Mouse (Mus musculus) neural tube, embryonic 10.5 days (tissue): ENCODE measurements at regions not wholly inside any gene's neighbourhood (a gene's known extent, or its start where the extent isn't known, plus 50 kb on each side); places are given as distances from the start of the nearest gene placed in this dataset.

Experiments
- DNase-seq: peaks from one replicate; pipeline ENCODE4 v3.0.0-alpha.2; 2017; ENCODE audit warnings: low spot score; ENCODE audit errors: extremely low spot score

DNA sequence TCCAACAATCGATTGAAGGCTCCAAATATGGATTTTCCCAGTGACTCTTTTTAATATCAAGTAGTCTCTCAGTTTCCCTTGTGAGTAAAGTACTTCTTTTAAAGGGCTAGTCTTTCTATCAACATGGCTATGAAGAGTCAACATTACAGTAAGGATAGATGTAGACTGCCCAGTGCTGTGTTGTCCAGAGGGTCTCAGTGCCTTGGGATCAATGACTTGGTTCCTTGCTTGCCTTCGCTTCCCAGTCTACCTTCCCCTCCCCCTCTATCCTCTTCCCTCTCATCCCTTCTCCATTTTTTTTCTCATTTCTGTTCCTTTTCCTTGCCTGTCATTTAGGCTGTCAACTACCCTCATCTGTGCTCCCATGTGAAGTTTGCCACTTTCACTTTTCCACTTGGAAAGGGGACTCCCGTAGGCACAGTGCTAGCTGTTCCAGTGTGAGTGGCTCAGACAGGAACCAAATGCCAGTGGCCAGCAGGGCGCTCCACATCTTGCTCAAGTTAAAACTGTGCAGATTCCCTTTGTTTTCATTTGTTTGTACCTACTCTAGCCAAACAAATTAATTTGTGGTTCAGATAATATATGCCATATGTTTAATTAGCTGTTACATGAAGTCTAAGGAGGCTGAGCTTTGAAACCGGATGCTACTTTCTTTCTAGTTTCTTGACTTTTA, 608.9 kb downstream of the Lmo4 start:
- no peak for DNase-seq

DNA sequence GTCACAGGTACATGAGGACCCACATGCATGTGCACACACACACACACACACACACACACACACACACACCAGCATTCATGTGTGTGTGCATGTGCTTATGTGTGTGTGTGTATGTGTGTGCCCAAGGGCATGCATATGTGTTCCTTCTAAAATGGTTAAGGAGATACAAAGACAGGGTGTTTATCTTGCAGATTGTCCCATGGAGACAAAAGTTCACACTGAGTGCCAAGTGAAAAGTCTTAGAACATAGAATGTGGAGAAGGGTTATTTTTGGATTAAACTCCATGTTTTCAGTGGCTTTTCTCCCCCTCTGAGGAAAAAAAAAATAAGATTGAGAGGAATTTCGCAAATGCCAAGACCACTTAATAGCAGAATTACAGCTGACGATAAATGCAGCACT, 609.9 kb downstream of the Lmo4 start:
- DNase-seq: no peak

DNA sequence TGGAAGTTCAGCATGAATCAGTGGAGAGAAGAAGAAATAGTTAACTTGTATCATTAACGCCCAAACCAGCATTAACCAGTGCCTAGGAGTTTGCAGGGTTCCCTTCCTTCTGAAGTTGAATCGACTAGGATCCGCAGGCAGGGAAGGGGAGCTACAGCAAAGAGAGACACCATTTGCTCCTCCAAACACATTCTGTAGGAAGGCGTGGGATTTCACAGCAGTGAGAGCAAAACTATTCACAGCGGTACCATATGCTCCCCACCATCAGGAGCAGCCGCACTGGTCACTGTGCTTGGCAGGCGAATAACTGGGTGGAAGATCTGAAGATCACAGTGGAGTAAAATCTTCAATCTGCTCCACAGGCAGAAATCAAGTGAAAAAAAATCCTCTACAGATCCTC, 610.3 kb downstream of the Lmo4 start:
- no peak for DNase-seq

DNA sequence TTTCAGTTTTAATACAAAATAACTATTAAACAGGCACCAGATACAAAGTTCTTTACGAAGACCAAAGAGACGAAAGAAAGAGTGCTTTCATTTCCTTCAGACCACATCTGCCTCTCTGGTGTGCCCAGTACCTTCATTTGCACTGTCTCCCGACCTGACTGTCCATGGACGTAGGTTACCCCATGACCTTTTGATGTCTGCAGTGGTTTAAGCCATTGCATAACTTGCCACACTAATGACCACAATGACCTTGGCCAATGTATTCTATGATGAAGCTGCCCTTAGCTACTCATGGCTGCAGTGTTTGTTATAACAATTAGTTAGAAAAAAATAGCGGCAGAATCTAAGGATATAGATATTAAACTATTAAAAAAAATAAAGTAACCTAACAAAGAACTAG, 618.4 kb downstream of the Lmo4 start:
- DNase-seq: no peak

DNA sequence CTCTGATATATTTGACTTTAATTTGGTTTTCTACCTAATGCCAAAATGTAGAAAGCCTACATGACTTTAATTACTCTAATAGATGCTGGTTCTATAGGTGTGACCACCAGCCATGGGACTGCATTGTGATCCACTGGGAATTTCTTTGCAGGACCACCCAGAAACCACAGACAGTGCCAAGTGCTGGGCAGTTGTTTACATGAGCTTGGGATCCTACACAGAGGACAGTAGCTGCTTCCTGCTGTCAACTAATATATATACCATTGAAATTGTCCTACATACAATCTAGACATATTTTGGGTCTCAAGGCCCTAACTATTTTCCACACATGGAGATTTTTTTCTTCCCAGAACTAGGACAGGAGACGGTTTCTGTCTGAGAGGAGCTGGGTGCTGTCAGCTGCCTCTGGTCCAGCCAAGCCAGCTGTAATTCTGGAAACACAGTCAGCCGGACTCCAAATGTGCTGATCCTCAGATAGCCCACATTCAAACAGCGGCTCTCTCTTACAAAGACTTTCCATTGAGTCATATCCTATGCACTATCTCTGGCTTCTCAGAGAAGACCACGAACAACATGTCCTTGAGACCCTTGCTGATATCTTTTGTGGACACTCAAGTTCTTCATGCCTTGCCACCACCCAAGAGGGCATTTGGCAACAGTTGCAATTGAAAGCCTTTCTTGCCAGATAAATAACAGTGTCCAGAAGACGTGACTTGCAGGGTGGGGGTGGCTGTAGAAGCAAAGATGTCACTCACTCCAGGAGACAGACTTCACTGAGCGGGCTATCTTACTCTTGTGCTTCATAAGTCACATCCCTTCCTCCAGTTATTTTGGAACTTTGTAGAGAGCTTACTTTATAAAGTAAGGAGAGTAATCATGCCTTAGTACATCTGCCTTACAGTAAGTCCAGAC, 620.1 kb downstream of the Lmo4 start:
- DNase-seq: no peak

DNA sequence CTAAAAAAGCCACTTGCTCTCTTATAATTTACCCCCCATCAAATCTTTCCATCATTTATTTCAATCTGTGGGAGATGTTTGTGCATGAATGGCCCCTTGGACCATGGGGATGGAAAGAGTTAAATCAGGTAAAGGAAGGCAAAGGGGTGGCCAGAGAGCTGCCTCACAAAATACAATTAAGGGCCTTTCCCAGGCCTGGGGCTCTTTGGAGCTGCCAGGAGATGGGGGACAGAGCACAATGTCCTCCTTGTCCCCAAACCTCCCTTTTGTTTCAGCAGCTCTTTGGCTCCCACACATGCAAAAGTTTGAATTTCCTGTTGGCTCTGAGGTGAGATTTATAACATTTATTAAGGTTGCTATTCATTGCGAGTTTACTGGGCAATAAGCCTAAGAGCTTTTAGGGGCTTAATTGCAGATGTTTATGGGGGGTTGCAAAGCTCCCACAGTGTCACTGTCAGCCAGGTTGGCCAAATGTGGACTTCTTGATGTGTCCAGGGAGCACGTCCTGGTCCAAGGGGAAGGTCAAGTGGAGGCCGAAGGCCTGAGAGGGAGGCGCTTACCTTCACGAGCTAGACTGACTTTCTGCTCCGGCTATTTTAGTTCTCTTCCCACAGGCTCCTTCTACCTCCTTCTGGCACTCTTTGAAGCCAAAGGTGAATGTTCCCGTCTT, 628.5 kb downstream of the Lmo4 start:
- DNase-seq: no peak

DNA sequence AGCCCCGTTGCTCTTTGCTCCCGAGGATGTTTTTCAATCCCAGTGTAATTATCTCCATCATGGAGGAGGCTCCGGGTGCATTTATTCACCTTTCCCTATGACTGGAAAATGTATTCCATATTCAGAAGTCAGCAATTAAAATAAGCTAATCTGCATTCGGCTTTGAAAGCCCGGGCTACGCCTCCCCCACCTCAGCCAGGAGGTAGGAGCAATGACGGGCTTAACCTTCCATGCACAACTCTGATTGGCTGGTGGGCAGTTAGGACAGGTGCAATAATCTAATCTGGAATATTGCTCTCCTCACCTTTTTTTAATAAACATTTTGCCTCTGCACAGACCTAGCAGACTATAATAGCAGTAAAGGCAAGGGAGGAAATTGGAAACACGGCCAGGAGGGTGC, 629.3 kb downstream of the Lmo4 start:
- no peak for DNase-seq

DNA sequence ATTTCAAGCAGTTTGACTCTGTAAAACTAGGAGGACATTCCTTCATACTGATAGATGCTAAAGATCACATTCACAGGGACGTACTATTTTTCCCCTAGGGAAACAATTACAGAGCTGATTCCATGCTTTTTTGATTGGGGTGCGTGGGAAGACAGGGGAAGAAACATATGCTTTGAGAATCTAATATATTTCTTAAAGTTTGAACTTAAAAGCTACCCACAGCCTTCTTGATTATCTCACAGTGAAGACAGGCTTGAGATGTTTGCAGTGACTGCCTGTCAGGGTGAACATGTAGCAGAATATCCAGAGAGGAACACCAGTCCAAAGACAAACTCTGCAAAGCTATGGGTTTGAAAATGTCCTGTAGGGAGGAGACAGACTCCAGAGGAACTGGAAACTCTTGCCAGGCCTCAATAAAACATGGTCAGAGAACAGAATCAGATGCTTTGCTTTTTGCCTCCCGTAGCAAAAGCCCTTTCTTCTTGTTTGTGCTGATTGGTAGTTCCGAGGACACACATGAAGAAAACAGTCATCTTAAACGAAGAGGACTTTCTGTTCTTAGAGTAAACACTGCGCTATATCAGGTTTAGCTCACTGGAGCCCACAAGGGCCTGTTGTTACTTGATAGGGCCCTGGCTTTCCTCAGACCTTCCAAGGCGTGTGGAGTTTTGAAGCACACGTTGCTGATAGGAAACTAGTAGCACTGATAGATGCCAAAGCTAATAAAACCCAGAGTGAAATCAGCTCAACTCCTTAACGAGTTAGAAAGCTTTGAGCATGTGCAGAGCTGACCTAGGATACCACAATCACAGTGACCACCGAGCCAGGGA, 630.8 kb downstream of the Lmo4 start:
- no peak for DNase-seq

DNA sequence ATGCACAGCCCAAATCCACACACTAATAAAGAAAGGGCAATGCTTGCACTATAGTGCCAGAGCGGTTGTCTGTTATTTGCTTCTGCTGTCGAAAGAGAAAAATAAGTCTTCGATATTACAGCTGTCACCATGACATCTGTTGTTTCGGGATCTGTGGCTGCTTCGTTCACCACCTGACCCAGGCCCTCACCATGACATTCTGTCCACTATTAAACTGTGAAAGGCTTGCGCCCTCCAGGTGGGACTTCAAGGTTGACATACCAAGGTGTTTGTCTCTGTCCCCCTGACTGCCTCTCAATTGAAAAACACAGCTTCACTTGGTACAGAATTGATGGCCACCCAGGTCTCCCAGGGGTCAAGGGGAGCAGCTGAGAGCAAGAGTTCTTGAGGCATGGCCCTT, 635.1 kb downstream of the Lmo4 start:
- peak; percentile 29 for DNase-seq

DNA sequence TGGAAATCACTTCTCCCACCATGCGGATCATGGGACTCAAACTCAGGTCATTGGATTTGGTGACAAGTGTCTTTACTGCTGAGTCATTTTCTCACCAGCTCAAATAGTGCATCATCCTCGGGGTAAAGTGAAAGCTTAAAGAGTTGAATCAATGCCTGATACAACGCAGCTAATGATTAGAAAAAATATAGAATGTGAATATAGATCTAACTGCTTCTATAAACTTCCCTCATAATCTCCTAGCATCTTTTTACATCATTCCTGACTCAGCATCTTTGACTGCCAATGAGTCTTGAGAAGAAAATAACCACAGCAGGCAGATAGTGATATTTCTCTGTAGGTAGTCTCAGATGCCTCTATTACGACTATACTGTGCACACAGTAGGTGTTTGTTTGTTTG, 640.0 kb downstream of the Lmo4 start:
- no peak for DNase-seq

DNA sequence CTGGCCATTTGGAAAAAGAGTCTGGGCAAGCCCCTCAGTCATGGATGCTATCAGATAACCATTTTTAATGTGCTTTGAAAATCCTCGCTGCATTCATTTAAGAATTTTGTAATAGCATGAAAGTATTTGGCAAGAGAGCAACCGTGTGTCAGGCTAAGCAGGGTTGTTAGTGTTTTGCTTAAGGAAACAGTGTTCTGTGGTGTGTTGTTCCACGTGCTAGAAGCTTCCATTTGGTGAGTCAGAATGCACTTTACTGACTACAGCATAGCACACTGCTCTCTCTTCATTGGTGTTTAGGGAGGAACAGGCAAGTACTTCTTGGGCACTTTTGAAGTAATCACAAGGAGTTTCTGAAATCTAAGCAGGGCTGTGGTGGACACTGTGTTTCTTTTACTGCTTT, 661.0 kb upstream of the Pkn2 start:
- DNase-seq: no peak

DNA sequence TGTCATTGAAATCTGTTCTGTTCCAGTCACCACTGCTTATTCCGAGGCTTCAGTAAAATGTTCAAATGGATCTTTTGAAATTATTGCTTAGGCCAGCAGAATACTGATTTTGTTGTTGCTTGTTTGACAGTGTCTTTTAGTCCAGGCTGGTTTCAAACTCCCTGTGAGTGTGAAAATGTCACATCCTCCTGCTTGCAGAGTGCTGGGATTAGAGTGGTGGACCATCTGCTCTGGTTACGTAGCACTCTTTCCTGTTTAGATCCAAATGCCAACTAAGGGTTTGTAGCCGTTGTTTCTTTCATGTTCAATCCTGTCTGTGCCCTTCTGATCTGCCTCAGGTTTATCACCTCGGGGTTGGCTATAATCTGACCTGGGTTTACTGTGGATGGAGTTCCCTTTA, 646.2 kb upstream of the Pkn2 start:
- DNase-seq: no peak

DNA sequence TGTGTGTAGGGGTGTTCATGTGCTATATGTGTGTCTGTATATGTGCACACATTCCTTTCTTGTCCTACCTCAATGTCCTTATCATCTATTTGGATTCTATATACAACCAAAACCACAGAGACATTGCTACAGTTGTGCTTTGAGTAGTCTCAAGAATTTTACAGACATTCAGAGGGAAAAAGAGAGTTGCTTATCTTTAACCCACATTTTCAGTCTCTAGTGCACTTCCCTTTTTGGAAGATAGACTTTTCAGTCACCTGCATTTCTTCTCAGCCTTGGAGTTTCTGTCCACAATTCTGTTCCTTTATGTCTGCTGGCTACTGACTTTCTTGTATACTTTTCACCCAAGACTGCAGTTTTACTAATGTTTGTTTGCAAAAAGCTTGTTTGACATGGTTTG, 645.5 kb upstream of the Pkn2 start:
- no peak for DNase-seq

DNA sequence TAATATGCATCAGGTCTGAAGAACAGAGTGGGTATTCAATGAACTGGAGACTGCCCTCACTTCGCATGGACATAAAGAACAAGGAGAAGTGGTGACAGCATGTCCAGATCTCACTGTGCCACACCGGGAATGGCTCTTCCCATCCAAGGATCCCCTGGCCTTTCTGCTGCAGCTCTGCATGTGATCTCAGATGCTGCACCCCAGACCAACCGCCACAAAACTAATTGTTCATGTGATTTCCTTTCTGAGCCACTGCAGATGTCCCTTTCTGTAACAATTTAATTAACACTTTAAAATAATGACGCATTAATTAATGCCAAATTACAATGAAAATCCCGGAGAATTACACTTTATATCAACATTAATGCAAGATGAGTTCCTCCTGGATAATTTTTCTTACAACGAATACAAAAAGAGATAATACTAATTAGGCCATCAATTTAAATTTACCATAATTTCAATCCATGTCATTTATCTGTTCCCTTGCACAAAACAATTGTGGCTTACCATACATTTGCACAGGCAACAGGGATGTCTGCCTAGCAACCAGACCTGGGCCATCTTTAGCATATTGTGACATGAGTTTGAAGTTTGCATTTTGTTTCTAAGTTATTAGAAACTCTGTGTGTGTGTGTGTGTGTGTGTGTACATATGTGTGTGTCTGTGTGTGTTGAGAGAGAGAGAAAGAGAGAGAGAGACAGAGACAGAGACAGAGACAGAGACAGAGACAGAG, 630.9 kb upstream of the Pkn2 start:
- DNase-seq: no peak

DNA sequence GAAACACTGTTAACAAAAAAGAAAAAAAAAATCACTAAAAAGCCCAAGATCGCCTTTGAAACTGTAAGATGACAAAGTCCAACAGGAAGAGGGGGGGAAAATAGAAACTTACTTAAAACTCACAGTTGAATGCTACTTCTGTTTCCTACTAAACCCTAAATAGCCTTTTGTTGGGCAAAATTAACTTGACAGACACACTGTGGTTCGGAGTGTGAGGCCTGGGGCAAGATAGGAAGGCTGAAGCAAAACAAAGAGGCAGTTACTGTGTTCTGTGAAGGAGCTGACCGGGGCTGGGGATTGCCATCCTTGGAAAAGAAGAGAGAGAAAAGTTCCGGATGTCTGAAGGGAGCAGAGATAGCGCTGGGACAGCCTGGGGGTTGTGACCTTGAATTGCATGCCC, 627.7 kb upstream of the Pkn2 start:
- DNase-seq: no peak

DNA sequence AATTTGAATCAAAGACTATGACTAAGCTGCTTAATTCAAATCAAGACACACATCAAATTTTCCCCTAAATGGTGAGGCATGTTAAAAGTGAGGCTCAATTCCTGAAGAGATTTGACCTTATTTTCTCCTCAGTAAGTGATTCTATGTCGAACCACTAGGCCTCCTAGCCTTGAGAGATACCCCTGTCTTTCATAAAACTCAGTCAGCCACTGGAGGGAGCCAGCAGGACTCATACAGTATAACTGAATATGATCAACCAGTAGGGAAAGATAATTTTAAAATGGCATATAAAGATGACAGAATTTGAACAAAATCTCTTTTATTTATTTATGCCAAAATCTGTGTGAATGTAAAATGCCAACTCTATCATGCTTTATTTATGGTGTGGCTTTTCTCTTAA, 626.5 kb upstream of the Pkn2 start:
- DNase-seq: no peak

DNA sequence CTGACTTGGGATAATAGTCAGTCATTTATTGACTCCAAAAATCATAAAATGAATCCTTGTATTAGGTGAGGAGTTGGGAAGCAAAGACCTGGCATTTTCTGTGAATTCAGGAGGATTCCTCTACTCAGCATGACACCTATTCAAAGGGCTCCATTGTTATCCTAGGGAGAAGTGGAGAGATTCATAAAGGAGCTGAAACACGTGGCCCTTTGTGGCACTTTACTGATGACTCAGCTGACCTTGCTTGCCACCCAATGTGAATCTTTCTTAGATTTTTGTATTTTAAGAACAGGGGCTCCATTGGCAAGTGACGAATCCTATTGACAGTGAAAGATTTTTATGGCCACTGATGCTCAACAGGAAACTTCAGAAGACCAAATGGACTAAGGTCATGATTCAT, 619.2 kb upstream of the Pkn2 start:
- DNase-seq: no peak

DNA sequence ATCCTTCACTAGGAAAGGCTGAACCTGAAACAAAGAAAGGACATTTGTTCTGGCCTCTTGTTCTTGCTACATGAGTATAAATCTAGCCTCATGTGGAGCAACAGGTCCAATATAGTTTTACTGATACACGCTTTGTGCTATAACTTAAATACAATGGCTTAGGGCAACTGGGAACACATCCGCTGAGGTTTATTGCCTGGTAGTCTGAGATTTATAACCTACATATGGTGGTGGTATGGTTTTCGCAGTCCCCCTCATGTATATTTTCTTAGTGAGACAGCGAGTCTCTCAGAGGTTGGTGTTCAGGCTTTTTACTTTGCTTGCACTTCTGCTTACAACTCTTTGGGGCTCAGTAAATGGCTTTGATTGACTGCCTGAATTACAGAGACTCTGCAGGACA, 613.6 kb upstream of the Pkn2 start:
- DNase-seq: no peak

DNA sequence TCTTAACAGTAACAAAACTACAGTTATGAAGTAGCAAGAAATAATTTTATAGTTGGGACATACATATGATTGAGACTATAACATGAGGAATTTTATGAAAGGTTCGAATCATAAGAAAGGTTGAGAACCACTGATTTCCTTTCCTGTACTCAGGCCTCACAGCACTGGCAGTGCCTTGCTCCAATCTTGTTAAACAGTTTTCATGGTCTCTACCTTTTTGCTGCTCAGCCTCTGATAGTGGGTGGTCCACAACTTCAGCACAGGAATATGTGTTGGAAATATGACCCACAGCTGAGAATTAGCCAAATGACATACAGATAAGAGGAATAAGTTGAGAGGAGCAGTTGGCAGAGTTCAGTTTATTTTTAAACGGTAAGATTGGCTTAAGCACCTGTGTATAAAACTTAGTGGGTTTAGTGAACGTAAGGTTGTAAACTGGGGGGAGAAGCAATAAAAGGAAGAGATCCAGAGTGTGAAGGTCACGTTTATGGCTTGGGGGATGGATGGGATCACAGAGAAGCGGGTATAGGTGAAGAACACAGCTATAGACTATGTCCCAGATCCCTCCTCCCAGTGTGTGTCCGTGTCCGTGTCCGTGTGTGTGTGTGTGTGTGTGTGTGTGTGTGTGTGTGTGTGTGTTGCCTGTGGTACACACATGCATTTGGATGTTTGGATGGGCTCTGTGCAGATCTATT, 596.3 kb upstream of the Pkn2 start:
- no peak for DNase-seq

DNA sequence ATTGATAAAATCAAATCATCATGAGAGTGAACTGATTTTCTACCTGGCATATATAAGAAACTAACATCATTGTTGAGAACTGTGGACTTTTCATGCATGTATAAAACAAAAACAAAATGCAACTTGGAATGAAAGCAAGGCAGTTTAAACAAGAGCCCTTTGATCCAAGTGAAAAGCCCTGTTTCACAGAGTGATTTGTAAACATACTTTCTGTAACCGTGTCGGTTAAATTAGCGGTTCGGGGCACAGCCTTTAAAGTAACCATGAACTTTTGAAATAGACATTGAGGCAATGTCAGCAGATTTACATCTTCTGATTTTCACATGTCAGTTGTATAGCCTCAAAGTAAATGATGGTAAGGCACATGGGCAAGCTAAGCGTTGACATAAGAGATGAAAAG, 593.7 kb upstream of the Pkn2 start:
- no peak for DNase-seq
